Mouse (Mus musculus) kidney, adult 2 months (tissue): Measurements from ENCODE around the gene Nhp2.

ENCODE experiments used
- CTCF ChIP-seq: fragments of 200-500 bp; conservative IDR thresholded peaks from 2 replicates; pipeline ENCODE4 v1.5.1; 2011; ENCODE audit warnings: low read depth, mild to moderate bottlenecking, control low read depth, low read length, moderate library complexity, mixed read lengths; ENCODE audit not compliant: insufficient read depth, insufficient read length
- POLR2A ChIP-seq: fragments of 200-500 bp; IDR thresholded peaks from one replicate; pipeline ENCODE4 v1.6.1; 2011; ENCODE audit warnings: low read depth, low read length, control low read depth

DNA sequence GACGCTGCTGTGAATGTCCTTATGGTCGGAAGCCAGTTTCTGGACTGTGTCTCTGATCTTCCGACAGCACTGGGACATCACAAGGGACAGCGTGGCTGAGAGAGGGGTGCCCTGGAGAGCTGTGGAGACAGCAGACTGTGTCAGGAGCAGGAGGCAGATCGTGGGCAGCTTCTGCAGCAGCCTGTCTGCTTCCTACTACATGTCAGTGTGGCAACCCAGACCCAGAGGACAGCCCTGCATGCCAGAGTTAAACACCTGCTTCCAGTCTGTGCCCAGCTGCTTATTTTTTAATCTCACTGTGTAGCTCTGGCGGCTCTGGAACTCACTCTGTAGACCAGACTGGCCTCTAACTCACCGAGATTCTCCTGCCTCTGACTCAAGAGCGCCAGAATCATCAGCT, 8.4 kb downstream of the Nhp2 start:
- TF ChIP-seq CTCF (no peak), POLR2A (no peak)
